Mouse (Mus musculus) liver, embryonic 14.5 days (tissue): ENCODE data around the gene Dsn1. TPM values are rescaled to one million over a fixed set of nuclear protein-coding genes. Genes with fewer than 3 reads are reported as not detected.
A peak's percentile ranks its signal among the peaks of the same experiment; 100 is the strongest.

Experiments used
- ATAC-seq: fragments of 200-750 bp; cut with Nextera tagmentation; 2 replicates; pipeline ENCODE4 v1.8.0; 2017; ENCODE audit warnings: moderate number of reproducible peaks, mild to moderate bottlenecking, moderate library complexity; ENCODE audit not compliant: insufficient read depth
- DNase-seq, 3 experiments: peaks; one replicate each; pipeline ENCODE4 v3.0.0-alpha.2; 2012 to 2013; ENCODE audit warnings: low read depth in 3 of 3, low spot score in 3 of 3
- H3K27ac ChIP-seq: fragments of 300-500 bp; sonication (generic); 2 replicates; pipeline ENCODE4 v1.5.1; 2014; ENCODE audit warnings: moderate library complexity, mild to moderate bottlenecking, control low read depth, inconsistent platforms
- H3K27me3 ChIP-seq: fragments of 300-500 bp; sonication (generic); 2 replicates; pipeline ENCODE4 v1.6.1; 2014; ENCODE audit warnings: mild to moderate bottlenecking, low read length, moderate library complexity; ENCODE audit not compliant: control insufficient read depth, insufficient read depth
- H3K36me3 ChIP-seq: fragments of 300-500 bp; sonication (generic); replicated peaks from 2 replicates; pipeline ENCODE4 v1.6.1; 2014; ENCODE audit warnings: low read depth; ENCODE audit not compliant: control insufficient read depth, insufficient read depth
- H3K4me1 ChIP-seq, 2 experiments: fragments of 200-500 bp in 1 of 2; fragments of 300-500 bp in 1 of 2; sonication (generic) in 1 of 2; replicated peaks; 2 replicates each; pipeline ENCODE4 v1.6.1; 2012 to 2014; ENCODE audit warnings: antibody characterized with exemption in 1 of 2, inconsistent platforms in 1 of 2, low read length in 1 of 2; ENCODE audit not compliant: control insufficient read depth in 2 of 2, insufficient read depth in 2 of 2
- H3K4me2 ChIP-seq: fragments of 300-500 bp; sonication (generic); 2 replicates; pipeline ENCODE4 v1.6.1; 2014; ENCODE audit warnings: low read depth, mild to moderate bottlenecking, control low read depth, moderate library complexity
- H3K4me3 ChIP-seq, 2 experiments: fragments of 200-500 bp in 1 of 2; fragments of 300-500 bp in 1 of 2; sonication (generic) in 1 of 2; 2 replicates each; pipeline ENCODE4 v1.5.1; 2012 to 2014; ENCODE audit warnings: low read depth in 2 of 2, low read length in 2 of 2, mild to moderate bottlenecking in 2 of 2, control low read depth in 1 of 2, inconsistent platforms in 1 of 2, moderate library complexity in 1 of 2; ENCODE audit not compliant: insufficient read depth in 1 of 2
- H3K9ac ChIP-seq: fragments of 300-500 bp; sonication (generic); replicated peaks from 2 replicates; pipeline ENCODE4 v1.6.1; 2014; ENCODE audit warnings: mild to moderate bottlenecking, control low read depth, moderate library complexity
- H3K9me3 ChIP-seq: fragments of 300-500 bp; sonication (generic); 2 replicates; pipeline ENCODE4 v1.6.1; 2016; ENCODE audit warnings: low read length, mixed read lengths; ENCODE audit not compliant: control insufficient read depth
- CTCF ChIP-seq: IDR thresholded peaks from 2 replicates; pipeline ENCODE4 v1.5.1; 2016; ENCODE audit warnings: antibody characterized with exemption, low read depth, control low read depth
- EP300 ChIP-seq: IDR thresholded peaks from 2 replicates; pipeline ENCODE4 v1.6.1; 2016; ENCODE audit warnings: antibody characterized with exemption, low read depth
- WGBS: fragments of 180-500 bp; shearing (Covaris S2); extraction: QIAGEN DNeasy Blood & Tissue Kit; methylation state at CpG from one replicate; pipeline ENCODE4 v1.1.7; 2014; ENCODE audit not compliant: insufficient replicate concordance; 5-methylcytosine and 5-hydroxymethylcytosine counted together
- polyA plus RNA-seq, 2 experiments: library from polyadenylated mRNA; depleted of rRNA in 1 of 2; stranded (reverse) in 1 of 2; unstranded in 1 of 2; fragments of >200 nt; fragmentation: Nextera tagmentation in 1 of 2; extraction: Ambion mirVana in 1 of 2; gene quantifications; 2 replicates each; pipeline versions ENCODE4 v1.2.1 to v1.2.3; 2012 to 2014

The Dsn1 gene
- polyA plus RNA-seq, 2 experiments: 19.2 to 30.2 TPM

DNA sequence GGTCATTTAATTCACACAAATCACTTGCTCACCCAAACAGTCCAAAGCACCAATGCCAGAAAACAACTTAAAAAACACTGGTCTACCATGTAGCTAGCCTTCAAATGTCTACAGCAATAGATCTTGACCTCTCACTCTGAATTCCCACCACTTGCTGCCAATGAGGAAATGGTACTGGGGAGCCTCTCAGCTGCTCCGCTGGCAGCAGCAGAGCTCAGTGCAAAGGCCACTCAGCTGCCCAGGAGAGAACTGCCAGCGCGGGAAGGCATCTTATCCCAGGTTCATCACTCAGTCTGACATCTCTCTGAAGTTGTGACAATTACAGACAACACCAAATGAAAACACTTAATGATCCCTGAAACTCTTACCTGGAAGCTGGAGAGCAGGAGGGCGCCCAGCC lies 4.6 kb downstream of the Dsn1 start:
- H3K36me3 ChIP-seq: peaks cover 65% of the 10 kb centered on the region
- no peak overlapping the region for H3K4me2 ChIP-seq
- H3K4me3 ChIP-seq: no peak overlapping the region
- no peak for ATAC-seq
- 88% methylated on average over 4 of the region's 4 CpGs for WGBS
- peaks cover 6 to 12% of the 10 kb centered on the region in 2 experiments for H3K4me1 ChIP-seq
- no peak overlapping the region for H3K9ac ChIP-seq
- H3K27ac ChIP-seq: no peak overlapping the region
- H3K9me3 ChIP-seq: no peaks in the 10 kb centered on the region
- DNase-seq: no peak
- H3K27me3 ChIP-seq: no peaks in the 10 kb centered on the region
- no peak for TF ChIP-seq CTCF
- no peak for TF ChIP-seq EP300

DNA sequence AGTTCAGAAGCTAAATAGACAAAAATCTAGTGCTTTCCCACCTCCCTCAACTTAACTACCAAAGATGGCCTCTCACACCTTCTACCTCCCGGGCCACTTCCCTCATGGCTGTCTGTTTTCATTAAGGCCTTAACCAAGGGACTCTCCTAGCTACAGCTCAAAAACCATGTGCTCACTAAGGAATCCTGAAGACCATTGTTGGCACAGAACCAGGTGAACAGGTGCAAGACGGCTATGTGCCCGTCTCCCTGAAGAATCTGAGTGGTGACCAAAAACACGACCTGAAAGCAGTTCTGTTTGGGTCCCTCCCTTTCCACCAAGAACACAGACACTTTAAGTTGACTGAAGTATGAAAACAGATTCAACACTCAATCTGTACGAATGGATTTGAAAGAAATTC lies 8.7 kb downstream of the Dsn1 start:
- Histone ChIP-seq H3K9ac (no peak overlapping the region), H3K4me3 (no peak overlapping the region), H3K27ac (no peak overlapping the region), H3K36me3 (peaks cover 82% of the 10 kb centered on the region), H3K4me2 (no peak overlapping the region), H3K9me3 (no peaks in the 10 kb centered on the region), H3K4me1 (no peaks in the 10 kb centered on the region), H3K27me3 (no peaks in the 10 kb centered on the region)
- 89% methylated on average over 5 of the region's 5 CpGs for WGBS
- no peak for ATAC-seq
- DNase-seq: no peak
- TF ChIP-seq CTCF: no peak
- TF ChIP-seq EP300: no peak

DNA sequence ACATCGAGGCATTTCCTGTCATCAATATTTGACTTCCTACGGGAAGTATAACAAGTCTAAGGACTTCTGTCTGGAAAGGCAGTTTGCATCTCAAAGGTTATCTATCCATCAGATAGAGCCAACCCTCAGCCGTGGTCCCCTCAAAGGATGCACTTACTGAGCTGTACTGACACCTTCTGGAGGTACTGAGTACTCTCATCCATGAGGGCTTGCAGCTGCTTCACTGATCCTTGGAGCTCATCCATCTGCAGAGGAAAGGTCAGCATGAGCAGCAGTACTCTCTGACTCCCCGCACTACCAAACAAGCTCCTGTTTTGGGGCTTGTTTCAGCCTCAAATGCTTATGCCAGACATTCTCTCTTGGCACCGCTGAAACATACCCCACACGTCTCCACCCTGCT lies 10.4 kb downstream of the Dsn1 start:
- no peak for ATAC-seq
- peaks cover 80% of the 10 kb centered on the region for H3K36me3 ChIP-seq
- 66% methylated on average over 6 of the region's 6 CpGs for WGBS

DNA sequence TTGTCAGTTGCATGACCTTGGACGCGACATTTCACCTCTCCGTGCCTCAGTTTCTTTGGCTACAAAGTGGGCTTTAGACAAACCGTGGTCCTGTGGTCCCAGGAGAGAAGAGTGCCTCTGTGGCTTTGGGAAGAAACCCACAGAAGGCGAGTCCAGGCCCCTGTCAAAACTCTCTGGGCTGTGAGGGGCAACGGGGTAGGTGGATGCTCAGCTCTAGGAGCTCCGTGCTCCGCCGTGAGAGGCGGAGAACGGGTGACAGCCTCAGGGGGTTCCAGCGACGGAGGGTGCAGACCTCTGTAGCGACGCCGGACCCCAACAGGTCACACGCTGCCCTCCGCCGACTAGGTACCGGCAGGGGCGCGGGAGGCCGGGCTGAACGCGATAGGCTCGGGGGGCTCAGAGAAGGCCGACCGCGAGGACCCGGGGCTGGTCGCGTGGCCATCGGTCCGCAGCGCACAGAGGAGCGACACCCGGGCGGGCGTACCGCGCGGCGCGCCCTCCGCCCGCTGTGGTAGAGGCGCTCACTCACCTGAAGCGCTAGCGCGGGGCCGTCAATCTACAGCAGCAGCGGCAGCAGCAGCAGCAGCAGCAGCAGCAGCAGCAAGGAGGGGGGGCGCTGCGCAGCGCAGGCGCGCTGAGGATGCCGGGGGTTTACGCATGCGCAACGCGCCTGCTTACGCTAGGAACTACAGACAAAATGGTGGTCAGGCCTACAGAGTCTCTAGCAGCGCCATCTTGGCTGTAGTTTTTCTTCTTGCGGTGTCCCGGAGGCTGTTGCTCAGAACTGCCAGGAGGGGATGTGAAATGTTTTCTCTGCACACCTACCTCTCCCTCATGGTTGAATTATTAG lies 15.3 kb downstream of the Dsn1 start, which contains the start of gene Ndrg3:
Gene Ndrg3 (minus strand): TSS at position 587 of the 850 bp plus-strand sequence.
- under 1% methylated on average over 65 of the region's 66 CpGs for WGBS
- Histone ChIP-seq H3K9me3 (no peaks in the 10 kb centered on the region), H3K4me3 (peak within 1 kb of the TSS; percentile 93 to 94), H3K4me1 (peaks cover 15 to 18% of the 10 kb centered on the region in 2 experiments), H3K4me2 (peak within 1 kb of the TSS; percentile 87), H3K9ac (peak within 1 kb of the TSS; percentile 97), H3K36me3 (peaks cover 36% of the 10 kb centered on the region), H3K27ac (peak within 1 kb of the TSS; percentile 77), H3K27me3 (no peaks in the 10 kb centered on the region)
- ATAC-seq: peak; percentile 92
- DNase-seq: peak; percentile 92 to 95 (median 95)
- TF ChIP-seq EP300 (no peak; the same call in 1 of the 2 replicates), CTCF (peak; percentile 74)

More for the DNA sequence above, 10.4 kb downstream of the Dsn1 start:
- no peak for DNase-seq
- Histone ChIP-seq H3K4me1 (peaks cover 2 to 5% of the 10 kb centered on the region in 2 experiments), H3K9me3 (no peaks in the 10 kb centered on the region), H3K4me3 (no peak overlapping the region), H3K4me2 (no peak overlapping the region), H3K27me3 (no peaks in the 10 kb centered on the region), H3K9ac (no peak overlapping the region), H3K27ac (no peak overlapping the region)
- no peak for TF ChIP-seq EP300
- TF ChIP-seq CTCF: peak; percentile 69

DNA sequence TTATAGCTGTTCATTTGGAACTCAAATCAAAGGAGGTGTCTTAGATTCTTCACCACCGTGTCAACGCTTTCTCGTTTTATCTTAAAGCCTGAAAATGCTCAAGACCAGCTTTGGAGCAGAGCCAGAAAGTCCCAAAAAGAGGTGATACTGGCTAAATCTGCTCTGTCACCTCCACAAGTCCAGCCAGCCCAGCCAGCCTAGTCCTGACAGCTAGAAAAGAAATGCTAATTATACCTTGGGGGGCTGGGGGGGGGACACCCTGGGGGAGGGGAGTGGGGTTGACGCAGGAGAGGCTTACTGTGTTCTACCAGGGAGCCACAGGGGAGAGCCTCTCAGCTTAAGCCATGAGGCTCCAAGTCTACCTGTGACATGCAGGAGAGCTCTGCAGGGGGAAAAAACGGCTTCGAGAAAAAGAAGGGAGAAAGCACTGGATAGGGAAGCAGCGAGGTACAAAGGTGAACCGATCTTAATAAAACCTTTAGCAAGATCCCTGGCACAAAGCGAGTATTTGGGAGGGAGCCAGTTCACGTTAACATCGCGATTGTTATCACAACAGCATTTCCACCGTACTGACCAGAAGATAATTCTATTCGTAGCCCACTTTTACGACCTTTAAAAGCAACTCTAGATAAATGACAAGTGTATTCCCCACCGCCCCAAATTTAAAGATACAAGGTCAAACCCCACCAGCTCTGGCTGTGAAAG lies 16.1 kb downstream of the Dsn1 start:
- ATAC-seq (no peak), DNase-seq (peak in 1 of 3 experiments; percentile 26)
- Histone ChIP-seq H3K27me3 (no peaks in the 10 kb centered on the region), H3K9me3 (no peaks in the 10 kb centered on the region), H3K4me1 (peaks cover 15 to 18% of the 10 kb centered on the region in 2 experiments), H3K4me3 (peak overlapping the region; percentile 93 to 94), H3K27ac (peak overlapping the region; percentile 77), H3K9ac (peak overlapping the region; percentile 97), H3K4me2 (peak overlapping the region; percentile 87), H3K36me3 (peaks cover 28% of the 10 kb centered on the region)
- TF ChIP-seq CTCF (no peak), EP300 (no peak)
- WGBS: 2% methylated on average over 16 of the region's 16 CpGs
